Mouse (Mus musculus) bone marrow, adult 2 months (tissue): ENCODE data around the gene Nfkbie.
A peak's percentile ranks its signal among the peaks of the same experiment; 100 is the strongest.

Experiments
- CTCF ChIP-seq: fragments of 200-500 bp; IDR thresholded peaks from 2 replicates; pipeline ENCODE4 v1.5.1; 2011; ENCODE audit warnings: low read length, control low read depth; ENCODE audit not compliant: control insufficient read depth, insufficient read depth
- POLR2A ChIP-seq: fragments of 200-500 bp; IDR thresholded peaks from 2 replicates; pipeline ENCODE4 v1.6.1; 2011; ENCODE audit warnings: low read depth, mild to moderate bottlenecking, control low read depth, low read length, borderline replicate concordance; ENCODE audit not compliant: control insufficient read depth

DNA sequence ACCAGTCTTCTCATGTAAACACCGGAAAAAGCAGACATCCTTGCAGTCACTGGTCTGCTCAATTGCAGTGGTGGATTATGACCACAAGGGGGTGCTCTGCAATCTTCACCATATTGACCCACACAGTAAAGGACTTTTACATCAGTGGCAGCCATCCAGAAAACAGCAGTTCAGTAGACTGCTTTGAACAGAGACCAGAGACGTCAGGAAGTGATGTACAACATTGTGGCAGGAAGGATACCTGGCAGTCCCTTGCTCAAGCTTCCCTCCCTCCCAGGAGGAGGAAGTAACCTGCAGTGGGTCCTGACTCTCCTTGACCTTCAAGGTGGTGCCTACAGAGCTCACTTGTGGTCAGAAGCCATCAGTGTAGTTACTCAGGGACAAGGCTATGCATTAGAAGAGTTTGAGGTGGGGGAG lies 26.1 kb downstream of the Nfkbie start:
- TF ChIP-seq POLR2A (no peak), CTCF (peak; percentile 51; the same call in 1 of the 2 replicates)
